Mouse (Mus musculus) urinary bladder, postnatal 36 days (tissue): ENCODE data around the gene Gm12184.
"Not testable (repeated sequence)": the region's sequence is repeated elsewhere in the genome, so short reads cannot be mapped to it uniquely, and the experiment has no call there.

ENCODE experiments used
- DNase-seq, 2 experiments: peaks; one replicate each; pipeline ENCODE4 v3.0.0; 2022; ENCODE audit warnings: low spot score in 2 of 2, mixed read lengths in 1 of 2

Gene Gm12184

DNA sequence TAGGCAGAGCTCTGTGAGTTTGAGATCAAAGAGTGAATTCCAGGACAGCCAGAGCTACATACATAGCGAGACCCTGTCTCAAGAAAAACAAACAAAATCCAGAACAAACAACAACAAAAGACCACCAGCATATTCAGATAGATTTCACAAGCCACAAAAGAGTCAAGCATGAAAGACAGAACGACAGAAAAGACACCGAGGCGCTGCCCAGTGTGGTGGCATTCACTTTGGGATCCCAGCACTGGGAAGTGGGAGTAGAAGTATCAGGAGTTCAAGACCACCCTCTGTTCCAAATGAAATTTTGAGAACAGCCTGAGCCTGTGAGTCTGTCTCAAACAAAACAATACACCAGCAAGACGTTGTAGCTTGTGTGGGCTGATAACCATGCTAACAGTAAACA is 20.4 kb upstream of the Gm12184 start:
- no peak for DNase-seq

DNA sequence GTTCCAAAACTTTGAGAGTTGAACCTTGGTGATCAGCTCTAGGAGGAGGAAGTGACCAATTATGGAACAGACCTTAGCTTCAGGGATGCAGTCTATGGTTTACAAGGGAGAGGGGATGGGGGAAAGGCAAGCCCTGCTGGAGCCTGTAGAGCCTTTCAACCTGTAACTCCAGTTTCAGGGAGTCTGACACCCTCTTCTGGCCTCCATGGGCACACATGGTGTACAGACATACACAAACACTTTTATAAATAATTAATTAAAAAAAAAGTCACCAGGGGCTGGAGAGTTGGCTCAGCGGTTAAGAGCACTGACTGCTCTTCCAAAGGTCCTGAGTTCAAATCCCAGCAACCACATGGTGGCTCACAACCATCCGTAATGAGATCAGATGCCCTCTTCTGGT is 19.9 kb upstream of the Gm12184 start:
- not testable (repeated sequence) for DNase-seq

DNA sequence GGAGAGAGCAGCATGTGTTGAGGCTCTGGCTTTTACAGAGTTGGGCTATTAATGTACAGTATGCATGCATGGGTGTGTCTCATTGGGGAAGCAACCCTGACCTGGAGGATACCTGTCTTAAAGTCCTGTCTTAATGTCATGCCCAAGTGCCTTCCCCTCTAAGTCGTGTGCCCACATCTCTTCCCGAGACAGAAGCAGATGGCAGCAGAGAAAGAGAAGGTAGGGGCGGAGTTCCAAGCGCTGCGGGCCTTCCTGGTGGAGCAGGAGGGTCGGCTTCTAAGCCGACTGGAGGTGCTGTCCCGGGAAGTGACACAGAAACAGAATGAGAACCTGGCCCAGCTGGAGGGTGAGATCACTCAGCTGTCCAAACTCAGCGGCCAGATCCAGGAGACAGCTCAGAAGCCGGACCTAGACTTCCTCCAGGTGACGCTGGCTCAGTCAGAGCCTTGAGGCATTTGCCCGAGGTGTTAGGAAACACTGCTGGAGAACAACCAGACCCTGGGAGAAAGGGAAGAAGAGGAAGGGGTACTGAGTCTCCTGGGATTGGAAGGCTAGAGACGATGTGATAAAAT is 18.9 kb upstream of the Gm12184 start:
- DNase-seq, result no peak

DNA sequence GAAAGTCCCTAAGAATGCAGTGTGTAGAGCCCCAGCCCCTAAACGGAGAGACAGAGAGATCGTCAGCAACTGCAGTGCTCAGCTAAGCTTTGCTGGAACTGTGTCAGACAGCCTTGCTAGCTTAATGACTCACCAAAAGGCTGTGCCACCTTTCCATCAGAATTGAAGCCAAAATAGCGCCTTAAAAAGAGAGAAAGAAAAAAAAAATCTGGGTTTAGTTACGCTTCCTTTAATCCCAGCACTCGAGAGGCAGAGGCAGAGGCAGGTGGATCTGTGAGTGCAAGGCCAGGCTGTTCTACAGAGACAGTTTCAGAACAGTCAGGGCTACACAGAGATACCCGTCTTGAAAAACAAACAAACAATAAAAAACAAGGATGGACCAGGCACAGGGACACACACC is 17.9 kb upstream of the Gm12184 start:
- DNase-seq, result no peak

DNA sequence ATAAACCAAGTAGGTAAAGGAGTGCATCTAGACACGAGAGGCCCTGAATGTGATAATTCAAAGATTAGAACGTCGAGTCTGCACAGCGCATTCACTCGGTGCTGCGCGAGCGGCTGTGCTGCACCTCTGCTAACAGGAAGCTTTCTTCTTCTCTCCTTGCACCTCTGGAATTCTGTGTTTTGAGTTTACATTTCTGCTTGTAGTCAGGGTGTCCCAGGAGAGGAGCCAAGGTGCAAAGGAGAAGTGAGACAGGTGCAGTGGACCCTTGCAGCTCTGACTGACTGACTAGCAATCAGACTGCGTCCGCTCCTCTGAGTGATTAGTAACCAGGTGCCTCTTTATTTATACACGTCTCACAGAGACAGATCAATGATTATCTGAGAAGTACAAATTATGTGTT is 16.7 kb upstream of the Gm12184 start:
- DNase-seq, result no peak

DNA sequence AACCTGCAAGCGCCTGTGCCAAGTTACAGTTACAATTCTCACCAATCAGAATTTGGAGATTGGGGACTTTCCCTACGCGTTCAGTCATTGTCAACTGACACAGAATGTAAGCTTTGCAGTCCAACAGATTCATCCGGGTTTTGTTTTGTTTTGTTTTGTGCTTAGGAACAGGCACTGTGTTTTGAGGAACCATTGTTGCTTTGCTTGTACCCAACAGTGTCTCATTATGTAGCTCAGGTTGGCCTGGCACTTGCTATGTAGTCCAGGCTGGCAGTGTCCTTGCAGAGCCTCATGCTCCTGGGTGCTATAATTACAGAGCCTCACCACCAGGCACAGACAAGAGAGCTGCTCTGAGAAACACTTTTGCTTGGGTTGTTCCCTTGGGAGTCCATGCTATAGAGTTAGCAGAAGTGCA is 15.9 kb upstream of the Gm12184 start:
- DNase-seq, result no peak

DNA sequence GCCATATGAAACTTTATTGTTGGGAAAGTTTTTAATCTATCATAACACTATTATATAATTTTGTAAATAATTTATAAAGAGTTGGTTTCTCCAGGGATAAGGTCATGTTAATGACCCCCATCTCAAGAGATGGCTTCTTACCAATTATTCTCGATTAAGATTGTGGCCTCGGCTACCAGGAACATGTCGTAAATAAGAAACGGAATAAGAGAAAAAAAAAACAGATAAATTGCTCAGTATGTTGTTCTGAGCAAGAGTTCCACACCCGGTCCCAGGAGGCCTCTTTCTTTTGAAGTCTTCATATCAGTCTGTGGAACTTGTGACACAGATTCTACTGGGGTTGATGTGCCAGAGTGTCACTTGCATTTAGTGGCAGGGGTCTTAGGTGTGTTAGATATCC is 14.8 kb upstream of the Gm12184 start:
- DNase-seq, result no peak

DNA sequence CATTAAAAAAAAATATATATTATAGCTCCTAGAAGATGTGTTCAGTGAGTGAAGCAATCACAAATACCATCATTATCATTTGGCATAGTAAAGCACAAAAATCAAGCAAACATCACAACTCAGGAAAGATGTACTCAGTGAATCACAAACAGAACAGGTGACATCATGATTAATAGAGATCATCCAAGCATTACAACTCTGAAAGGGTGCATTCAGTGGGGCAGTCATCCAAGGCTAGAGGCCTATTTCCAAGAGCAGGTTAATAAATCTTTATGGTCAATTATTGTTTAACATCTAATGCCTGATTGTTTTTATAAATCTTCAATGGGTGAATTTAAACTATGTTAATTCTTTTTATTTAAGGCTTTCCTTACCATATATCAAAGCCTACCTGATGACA is 14.3 kb upstream of the Gm12184 start:
- no peak for DNase-seq

DNA sequence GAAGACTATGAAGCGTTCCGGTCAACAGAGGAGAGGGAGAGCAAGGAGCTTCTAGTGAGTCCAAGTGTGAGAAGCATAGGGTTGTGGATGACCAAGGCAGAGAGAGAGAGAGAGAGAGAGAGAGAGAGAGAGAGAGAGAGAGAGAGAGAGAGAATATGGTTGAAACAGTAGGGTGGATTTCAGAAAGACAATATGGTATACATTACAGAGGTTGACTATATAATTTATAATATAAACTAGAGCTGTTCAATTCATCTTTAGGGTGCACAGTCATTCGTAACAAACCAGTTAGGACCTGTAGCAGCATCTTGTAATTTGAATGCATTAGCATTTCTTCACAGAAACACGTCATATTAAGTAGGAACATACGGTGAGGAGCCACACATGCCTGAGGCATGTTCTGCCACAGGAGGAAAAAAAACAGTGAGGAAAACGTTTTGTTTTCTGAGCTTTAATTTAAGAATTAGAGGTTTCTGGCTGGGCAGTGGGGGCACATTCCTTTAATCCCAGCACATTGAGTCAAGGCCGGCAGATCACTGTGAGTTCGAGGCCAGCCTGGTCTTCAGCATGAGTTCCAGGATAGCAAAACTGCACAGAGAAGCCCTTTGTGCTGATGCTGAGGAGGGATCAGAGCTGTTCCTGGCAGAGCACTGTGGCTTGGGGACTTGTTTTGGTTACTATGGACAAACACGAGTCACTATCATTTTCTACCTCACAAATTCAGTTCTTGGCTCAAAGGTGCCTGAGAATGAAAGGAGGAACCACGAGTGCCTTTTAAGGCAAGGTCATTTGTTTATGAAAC is 12.6 kb upstream of the Gm12184 start:
- no peak for DNase-seq

DNA sequence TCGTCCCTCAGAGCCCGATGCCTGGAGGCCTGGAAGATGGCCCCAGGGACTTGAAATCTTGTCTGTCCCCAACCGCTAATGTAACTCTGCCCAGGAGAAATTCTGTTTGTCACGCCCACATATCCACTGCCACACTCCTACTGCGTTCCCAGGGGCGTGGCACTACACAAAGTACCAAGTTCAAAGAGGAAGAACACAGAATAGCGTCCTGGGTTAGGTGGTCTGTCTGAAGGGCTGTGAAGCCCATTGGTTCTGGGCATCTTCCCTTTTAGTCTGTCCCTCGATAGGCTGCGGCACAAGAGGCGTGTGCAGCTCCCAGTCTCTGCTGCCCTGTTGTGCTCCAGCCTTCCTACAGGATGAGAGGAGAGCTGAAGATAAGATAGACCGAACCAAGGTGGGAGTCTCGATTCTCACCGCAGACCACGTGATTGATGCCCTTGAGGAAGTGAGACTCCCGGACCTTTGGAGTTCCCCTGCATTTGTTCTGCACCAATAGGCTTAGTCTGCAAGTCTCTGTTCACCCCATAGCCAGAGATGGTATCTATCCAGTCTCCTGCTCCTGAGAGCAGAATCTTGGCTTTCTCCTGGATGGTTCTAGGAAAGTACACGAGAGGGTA is 11.8 kb upstream of the Gm12184 start:
- DNase-seq, result no peak

DNA sequence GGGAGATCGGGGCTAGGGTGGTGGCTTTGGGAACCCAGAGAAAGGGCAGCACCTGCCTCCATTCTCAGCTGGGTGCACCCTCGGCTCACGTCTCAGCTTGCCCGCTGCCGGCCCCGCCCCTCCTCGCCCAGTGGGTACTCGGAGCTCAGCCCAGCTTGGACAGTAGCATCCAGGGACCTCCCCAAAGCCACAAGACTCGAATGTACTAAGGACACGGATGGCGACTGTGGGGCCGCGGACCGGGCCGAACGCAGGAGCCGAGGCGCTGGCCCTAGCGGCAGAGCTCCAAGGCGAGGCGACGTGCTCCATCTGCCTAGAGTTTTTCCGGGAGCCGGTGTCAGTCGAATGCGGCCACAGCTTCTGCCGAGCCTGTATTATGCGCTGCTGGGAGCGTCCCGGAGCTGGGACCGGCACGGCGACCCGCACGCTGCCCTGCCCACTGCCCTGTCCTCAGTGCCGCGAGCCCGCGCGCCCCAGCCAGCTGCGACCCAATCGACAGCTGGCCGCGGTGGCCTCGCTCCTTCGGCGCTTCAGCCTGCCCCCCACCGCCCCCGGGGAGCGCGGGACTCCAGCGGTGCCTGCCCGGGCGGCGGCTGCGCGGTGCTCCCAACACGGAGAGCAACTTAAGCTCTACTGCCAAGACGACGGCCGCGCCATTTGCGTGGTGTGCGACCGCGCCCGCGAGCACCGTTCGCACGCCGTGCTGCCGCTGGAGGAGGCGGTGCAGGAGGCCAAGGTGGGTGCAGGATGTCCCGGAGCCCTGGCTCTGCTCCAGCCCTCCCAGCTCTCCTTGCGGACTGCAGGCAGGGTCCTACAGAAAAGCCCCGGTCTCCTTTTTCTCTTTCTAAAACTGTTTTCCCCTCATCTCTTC is 11.1 kb upstream of the Gm12184 start:
- peak; percentile 74 to 81 for DNase-seq

DNA sequence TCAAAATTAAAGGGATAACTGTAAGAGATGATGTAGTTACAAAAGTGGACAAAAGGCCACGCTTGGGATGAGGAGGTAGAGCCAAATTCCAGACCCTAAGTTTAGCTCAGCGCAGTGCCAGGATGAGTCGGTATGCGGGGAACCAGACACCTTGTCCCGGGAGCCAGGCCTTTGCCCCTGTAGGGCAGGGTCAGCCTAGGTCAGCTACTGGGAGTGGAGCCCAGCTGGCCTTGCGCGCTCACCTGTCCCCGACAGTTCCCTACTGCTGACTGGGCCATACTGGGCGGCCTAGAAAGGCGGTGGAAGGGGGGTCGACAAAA is 10.5 kb upstream of the Gm12184 start:
- DNase-seq, result no peak

DNA sequence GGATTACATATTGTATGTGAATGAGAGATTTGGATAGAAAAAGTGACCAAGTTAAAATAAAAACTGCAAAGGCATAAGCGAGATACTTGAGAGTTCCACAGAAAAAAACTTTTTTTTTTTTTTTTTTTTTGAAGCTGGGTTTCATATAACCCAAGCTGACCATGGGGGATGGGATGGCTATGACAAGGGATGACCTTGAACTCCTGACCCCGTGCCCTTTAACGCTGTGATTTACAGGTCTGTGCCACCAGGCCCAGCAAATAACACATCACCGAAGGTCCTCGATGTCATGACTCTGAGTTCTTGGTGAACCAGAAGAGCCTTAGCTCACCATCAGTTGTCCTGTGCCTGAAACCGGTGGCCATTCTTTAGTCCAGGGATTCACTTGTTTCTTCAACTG is 9.5 kb upstream of the Gm12184 start:
- DNase-seq, result no peak

DNA sequence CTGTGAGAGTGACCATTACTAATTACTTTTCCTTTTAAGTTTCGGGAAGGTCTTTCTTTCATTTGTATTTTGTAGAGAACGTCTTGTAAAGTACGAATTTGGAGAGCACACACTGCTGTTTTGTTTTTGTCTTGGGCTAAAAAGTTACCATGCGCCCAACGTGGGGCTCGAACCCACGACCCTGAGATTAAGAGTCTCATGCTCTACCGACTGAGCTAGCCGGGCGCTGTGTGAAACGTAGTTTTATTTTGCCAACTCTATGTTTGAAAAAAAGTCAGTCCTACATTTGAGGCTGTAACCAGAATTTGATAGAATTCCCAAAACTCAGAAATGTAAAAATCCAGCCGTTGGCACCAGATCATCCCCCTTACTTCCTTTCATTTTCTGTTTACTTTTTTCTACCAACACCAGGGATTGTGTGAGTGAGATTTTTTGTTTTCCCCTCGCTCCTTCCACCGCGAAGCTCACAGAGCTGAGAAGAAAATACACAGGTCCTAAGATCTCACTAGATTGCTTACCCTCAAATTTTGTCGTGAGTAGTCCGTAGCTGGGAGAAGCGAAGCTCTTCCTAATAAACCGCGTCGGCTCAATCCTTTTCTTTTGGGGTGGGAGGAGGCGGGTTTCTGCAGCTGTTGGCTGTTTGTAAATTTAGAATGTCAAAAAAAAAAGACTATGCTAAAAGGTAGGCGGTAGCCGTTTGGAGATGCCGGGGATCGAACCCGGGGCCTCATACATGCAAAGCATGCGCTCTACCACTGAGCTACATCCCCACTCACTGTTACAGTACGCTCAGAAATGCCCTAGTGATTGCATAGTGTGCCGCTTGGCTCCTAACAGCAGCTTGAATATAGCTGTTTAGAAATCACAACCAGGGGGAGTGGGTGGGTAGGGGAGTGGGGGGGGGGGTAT is 7.5 kb upstream of the Gm12184 start:
- peak; percentile 87 to 90 for DNase-seq

DNA sequence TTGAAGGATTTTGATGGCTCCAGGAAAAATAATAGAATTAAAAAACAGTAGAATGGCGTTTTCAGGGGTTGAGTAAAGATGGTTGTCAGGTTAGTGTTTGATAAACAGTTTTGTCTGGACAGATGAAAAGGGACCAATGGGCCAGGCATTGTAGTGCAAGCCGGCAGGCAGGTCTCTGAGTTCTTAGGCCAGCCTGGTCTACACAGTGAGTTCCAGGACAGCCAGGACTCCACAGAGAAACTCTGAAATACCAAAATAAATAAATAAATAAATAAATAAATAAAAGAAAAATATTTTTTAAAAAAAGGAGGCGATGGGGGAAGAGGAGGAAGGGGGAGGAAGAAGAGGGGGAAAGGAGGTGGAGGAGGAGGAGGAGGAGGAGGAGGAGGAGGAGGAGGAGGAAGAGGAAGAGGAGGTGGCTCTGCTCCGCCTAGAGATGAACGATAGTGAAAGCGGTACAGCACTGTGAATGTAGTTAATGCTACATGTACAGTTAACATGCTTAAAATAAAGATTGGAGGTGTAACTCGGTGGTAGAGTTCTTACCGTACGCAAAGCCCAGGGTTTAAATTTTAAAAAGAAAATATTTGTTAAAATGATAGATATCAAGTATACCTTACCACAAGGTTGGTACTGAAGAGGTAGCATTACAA is 6.7 kb upstream of the Gm12184 start:
- DNase-seq, result no peak

DNA sequence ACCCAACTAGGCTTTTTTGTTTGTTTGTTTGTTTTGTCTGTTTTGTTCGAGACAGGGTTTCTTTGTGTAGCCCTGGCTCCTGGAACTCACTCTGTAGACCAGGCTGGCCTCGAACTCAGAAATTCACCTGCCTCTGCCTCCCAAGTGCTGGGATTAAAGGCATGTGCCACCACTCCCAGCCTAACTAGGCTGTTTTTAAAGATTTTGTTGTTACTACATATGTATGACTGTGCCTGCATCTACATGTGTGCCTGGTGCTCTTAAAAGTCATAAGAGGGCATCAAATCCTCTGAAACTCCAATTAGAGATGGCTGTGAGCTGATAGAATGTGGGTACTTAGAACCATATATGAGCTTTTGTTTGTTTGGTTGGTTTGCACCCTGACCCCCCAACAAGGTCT is 4.8 kb upstream of the Gm12184 start:
- no peak for DNase-seq

DNA sequence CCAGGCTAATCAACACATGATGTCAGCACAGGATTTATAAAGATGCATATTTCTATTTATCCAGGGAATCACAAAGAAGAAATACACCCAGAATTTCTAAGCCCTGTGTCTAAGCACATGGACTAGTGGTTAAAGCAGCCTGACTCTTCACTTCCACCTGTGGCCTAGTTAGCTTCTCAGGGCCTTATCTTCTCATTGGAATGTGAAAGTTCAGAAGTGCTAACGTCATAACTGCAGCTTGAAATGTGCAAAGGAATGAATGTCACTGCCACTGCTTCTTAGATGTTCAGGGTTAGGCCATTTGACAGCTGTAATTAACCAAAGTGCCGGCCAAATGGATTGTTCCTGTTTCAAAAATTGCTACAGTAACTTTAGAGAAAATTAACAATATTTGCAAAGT is 3.8 kb upstream of the Gm12184 start:
- DNase-seq, result no peak

DNA sequence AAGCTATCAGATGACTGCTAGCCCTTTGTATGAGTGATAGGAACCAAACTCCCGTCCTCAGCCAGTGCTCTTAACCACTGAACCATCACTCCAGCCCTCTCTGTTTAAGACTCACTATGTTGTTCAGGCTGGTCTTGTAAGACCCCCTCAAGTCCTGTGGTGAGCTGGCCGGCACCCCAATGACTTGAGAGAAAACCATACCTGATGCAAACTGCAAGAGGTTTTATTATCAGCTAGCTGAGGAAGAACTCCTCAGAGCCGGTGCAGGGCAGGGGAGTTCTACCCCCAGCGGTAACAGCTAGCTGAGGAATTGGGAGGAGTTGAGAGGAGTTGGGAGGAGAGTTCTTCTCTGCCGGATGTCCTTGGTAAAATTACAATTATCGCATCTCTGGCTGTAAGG is 1.5 kb upstream of the Gm12184 start:
- no peak for DNase-seq

DNA sequence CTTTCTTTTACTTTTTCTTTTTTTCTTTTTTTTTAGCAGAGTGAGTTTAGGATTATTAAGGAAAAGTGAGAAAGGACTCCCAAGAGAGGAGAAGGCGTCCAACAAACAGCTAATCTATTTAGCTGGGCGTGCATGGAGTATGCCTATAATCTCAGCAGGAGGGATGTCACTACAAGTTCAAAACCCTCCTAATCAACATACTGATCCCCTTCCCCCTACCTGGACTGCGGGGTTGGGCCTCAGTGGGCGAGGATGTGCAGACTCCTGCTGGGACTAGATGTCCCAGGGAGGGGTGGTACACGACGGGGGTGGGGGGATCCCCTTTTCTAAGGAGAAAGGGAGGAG is 269 bp upstream of the Gm12184 start:
- DNase-seq, result no peak

DNA sequence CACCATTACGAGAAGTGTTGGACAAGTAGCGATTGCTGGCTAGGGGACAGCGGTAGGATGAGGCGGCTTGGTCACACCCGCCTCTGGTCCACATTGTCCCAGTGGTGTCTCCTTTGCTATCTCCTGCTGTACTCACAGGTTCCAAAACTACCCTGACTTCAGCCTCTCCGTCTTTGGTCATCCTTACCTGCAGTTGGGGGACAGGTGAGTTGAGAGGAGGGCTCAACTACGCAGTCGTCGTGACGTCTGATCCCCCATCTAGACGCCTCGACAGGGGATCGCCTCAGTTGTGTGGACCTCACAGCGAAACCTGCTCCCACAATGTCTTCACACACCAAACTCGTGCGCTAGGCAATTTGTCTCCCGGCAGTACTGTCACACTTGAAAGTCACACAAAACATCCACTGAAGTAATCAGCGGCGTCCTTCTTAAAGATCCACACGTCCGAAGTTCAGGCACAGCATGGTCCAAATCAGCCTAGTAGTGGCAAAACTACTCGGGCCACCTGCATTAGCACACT is 2.1 kb downstream of the Gm12184 start:
- DNase-seq, result no peak

DNA sequence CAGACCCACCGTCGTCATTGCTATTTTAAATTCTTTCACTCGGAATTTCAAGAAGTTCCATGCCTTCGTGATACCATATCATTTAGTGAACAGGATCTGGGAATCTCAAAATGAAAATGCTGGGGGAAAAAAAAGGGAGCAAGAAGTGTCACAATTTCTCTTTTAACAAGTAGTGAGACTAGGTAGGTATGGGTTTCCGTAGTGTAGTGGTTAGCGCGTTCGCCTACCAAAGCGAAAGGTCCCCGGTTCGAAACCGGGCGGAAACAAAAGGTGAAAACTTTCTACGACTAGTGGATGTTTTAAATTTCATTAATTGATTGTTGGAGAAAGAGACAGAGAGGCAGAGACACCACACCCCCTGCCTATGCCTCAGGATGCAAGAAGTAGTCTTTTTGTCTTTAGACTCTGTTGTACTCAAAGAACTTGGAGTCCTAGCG is 2.9 kb downstream of the Gm12184 start:
- DNase-seq, result peak in 1 of 2 experiments; percentile 46
